Mouse (Mus musculus): ENCODE data around the gene Mansc4. TPM values are rescaled to one million over a fixed set of nuclear protein-coding genes. Genes with fewer than 3 reads are reported as not detected.

Mansc4 gene
- polyA plus RNA-seq, 1 experiment from 2014 or later, result 8.2 TPM

DNA sequence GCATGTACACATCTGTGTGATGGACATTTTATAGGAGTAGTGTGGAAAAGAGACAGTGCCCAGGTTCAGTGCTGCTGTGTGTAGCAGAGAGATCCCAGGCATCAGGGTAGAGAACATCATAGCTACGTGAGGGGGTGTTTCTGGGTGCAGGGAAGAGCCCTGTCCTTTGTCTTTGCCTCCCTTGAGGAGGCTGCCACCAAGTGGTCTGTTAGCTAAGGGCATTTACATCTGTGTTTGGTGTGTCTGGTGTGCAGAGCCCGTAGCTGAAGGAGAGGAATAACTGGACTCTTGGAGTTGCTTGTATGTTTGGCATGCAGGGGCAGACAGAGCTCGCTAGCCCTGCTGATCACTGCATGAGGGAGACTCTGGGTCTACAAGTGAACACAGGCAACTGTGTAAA is 15.5 kb upstream of the Mansc4 start:
- ATAC-seq (ENCODE audit: low read depth), result no peak
- no peaks in the 10 kb centered on the region for H3K9me3 ChIP-seq (ENCODE audit: control insufficient read depth, low read length)
- H3K4me3 ChIP-seq (ENCODE audit: low read length), result no peak overlapping the region
- H3K9ac ChIP-seq (ENCODE audit: low read length), result no peak overlapping the region
- H3K36me3 ChIP-seq (ENCODE audit: control insufficient read depth, insufficient read depth, low read length), result peaks cover 4% of the 10 kb centered on the region; the same call in 1 of the 2 replicates
- WGBS, result 82% methylated on average over 3 of the region's 3 CpGs
- no peak overlapping the region for H3K27ac ChIP-seq (ENCODE audit: low read length)
- H3K27me3 ChIP-seq (ENCODE audit: control insufficient read depth, insufficient read depth, low read depth, low read length), result no peaks in the 10 kb centered on the region
- H3K4me1 ChIP-seq (replicated peaks; ENCODE audit: control insufficient read depth, insufficient read depth, low read length), result no peaks in the 10 kb centered on the region
- H3K4me2 ChIP-seq (ENCODE audit: low read depth, low read length), result no peak overlapping the region

DNA sequence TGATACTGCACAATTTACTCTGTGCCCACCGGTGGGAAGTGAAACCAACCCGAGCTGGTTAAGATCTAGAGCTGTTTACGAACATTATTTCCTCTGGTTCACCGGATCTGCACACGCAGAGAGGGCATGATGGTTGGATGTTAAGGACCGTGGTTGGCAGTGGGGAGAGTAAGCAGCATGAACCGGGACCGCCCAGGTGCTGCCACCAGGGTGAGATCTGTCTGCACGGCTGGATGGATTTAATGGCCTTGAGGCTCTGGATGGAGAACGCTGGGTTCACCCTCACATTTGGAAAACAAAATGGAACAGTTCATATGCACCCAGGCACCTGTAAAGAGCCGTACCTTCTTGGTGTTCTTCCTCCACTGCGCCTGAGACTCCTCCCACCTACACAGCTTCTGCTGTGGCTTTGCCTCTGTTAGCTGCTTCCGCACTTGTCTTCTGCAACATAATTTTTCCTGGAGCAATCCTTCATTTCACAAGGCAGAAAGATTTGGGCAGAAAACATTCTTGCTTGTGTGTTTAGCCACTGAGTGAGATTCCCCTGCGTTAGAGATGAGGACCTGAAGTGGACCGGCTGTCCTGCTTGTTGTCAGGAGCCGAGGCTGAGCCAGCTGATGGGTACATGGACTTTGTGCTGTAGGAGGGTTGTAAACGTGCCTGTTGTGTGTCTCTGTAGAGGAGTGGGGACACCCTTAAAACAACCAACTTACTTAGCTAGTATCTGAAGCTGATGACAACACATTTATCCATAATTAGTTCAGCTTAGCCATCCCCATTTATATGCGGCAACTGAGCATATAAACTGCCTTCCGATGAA is 12.8 kb upstream of the Mansc4 start:
- H3K27me3 ChIP-seq (ENCODE audit: control insufficient read depth, insufficient read depth, low read depth, low read length), result no peaks in the 10 kb centered on the region
- 66% methylated on average over 19 of the region's 19 CpGs for whole genome bisulfite sequencing
- H3K27ac ChIP-seq (ENCODE audit: low read length), result no peak overlapping the region
- no peak overlapping the region for H3K4me3 ChIP-seq (ENCODE audit: low read length)
- H3K9me3 ChIP-seq (ENCODE audit: control insufficient read depth, low read length), result no peaks in the 10 kb centered on the region
- no peak overlapping the region for H3K9ac ChIP-seq (ENCODE audit: low read length)
- H3K4me2 ChIP-seq (ENCODE audit: low read depth, low read length), result no peak overlapping the region
- 0 out of 2 replicates have a peak, but pooled peaks cover under 1% of the 10 kb centered on the region for H3K4me1 ChIP-seq (replicated peaks; ENCODE audit: control insufficient read depth, insufficient read depth, low read length)
- ATAC-seq (ENCODE audit: low read depth), result no peak
- peaks cover 9% of the 10 kb centered on the region; the same call in 1 of the 2 replicates for H3K36me3 ChIP-seq (ENCODE audit: control insufficient read depth, insufficient read depth, low read length)

DNA sequence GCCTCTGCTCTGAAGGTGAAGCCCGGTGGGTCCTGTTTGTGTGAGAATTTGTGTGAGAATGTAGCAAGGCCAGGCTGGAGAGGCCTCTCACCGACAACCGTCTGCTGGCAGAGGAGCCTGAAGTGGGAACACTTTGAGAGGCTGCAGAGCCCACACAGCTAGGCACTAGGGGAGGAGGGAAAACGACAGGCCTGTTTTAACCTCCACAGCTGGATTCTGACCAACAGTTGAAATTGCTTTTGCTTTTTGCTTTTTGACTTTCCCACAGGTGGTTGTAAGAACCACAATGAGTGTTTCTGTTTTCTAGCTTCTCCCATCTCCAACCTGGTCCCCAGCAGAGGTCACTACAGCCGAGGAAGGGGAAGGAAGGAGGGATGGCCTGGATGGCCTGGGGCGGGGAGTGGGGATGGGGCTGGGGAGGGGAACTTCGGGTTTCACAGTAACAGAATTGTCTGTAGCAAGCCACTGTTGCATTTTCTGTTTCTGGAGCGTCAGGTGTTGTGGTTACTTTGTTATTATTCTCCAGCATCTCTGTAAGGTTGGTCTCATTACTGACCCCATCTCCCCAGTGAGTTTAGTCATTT is 10.6 kb upstream of the Mansc4 start:
- Histone ChIP-seq H3K4me2 (ENCODE audit: low read depth, low read length) (no peak overlapping the region), H3K36me3 (ENCODE audit: control insufficient read depth, insufficient read depth, low read length) (peaks cover 9% of the 10 kb centered on the region; the same call in 1 of the 2 replicates), H3K27ac (ENCODE audit: low read length) (no peak overlapping the region), H3K4me1 (replicated peaks; ENCODE audit: control insufficient read depth, insufficient read depth, low read length) (peaks cover 12% of the 10 kb centered on the region), H3K9ac (ENCODE audit: low read length) (no peak overlapping the region), H3K4me3 (ENCODE audit: low read length) (no peak overlapping the region), H3K27me3 (ENCODE audit: control insufficient read depth, insufficient read depth, low read depth, low read length) (no peaks in the 10 kb centered on the region), H3K9me3 (ENCODE audit: control insufficient read depth, low read length) (no peaks in the 10 kb centered on the region)
- ATAC-seq (ENCODE audit: low read depth), result no peak
- 50% methylated on average over 8 of the region's 8 CpGs for WGBS

DNA sequence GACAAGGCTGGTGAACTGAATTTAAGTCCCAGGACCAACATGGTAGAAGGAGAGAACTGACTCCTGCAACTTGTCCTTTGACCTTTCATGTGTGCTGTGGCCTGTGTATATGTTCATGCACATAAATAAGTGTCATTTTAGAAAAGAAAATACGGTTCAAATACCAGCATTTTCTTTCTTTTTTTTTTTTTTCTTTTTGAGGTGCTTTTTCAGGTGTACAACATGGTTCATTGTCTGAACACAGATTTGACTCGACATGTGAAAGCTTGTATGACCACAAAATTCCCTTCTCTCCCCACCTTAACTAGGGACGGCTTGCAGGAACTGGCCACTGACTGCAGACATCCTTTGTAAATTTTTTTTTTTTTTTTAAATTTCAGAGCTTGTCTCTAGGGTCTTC is 10.1 kb upstream of the Mansc4 start:
- no peak overlapping the region for H3K9ac ChIP-seq (ENCODE audit: low read length)
- H3K36me3 ChIP-seq (ENCODE audit: control insufficient read depth, insufficient read depth, low read length), result peaks cover 8% of the 10 kb centered on the region; the same call in 1 of the 2 replicates
- H3K4me1 ChIP-seq (replicated peaks; ENCODE audit: control insufficient read depth, insufficient read depth, low read length), result peaks cover 15% of the 10 kb centered on the region
- H3K27ac ChIP-seq (ENCODE audit: low read length), result no peak overlapping the region
- H3K27me3 ChIP-seq (ENCODE audit: control insufficient read depth, insufficient read depth, low read depth, low read length), result no peaks in the 10 kb centered on the region
- H3K4me2 ChIP-seq (ENCODE audit: low read depth, low read length), result no peak overlapping the region
- H3K4me3 ChIP-seq (ENCODE audit: low read length), result no peak overlapping the region
- no peak for ATAC-seq (ENCODE audit: low read depth)
- H3K9me3 ChIP-seq (ENCODE audit: control insufficient read depth, low read length), result no peaks in the 10 kb centered on the region
- 69% methylated on average over 3 of the region's 3 CpGs for WGBS

DNA sequence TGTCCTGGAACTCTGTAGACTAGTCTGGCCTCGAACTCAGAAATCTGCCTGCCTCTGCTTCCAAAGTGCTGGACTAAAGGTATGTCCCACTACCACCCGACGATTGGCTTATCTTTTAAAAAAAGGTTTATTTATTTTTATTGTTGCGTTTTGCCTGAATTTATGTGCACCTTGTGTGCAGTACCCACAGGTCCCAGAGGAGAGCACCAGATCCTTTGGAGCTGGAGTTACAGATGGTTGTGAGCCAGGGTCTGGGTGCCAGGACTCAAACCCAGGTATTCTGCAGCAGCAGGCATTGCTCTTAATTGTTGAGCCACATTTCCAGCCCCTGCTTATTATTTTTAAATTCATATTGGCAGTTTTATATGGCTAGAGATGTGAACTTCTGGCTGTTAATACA is 9.3 kb upstream of the Mansc4 start:
- 90% methylated on average over 4 of the region's 4 CpGs for WGBS
- no peak for ATAC-seq (ENCODE audit: low read depth)
- Histone ChIP-seq H3K4me1 (replicated peaks; ENCODE audit: control insufficient read depth, insufficient read depth, low read length) (peaks cover 15% of the 10 kb centered on the region), H3K36me3 (ENCODE audit: control insufficient read depth, insufficient read depth, low read length) (peaks cover 8% of the 10 kb centered on the region; the same call in 1 of the 2 replicates), H3K9me3 (ENCODE audit: control insufficient read depth, low read length) (no peaks in the 10 kb centered on the region), H3K4me3 (ENCODE audit: low read length) (no peak overlapping the region), H3K4me2 (ENCODE audit: low read depth, low read length) (no peak overlapping the region), H3K9ac (ENCODE audit: low read length) (no peak overlapping the region), H3K27me3 (ENCODE audit: control insufficient read depth, insufficient read depth, low read depth, low read length) (no peaks in the 10 kb centered on the region), H3K27ac (ENCODE audit: low read length) (no peak overlapping the region)

DNA sequence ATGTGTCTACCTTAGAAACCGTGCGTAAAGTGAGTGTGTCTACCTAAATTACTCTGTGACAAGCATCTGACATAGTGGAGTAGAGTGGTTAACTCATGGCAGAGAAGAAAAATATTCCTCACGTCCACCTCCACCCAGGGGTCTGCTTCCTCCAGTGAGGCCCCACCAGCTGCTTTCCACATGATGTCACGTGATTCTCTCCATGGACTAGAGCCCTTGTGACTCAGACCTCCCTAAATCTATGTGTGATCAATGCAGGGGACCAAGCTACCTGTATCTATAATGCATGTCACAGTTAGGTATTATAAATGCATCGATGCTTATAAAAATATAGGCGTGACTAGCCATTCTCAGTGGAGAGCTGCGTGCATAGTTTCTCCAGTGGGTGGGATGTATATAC is 7.9 kb upstream of the Mansc4 start:
- ATAC-seq (ENCODE audit: low read depth), result no peak

DNA sequence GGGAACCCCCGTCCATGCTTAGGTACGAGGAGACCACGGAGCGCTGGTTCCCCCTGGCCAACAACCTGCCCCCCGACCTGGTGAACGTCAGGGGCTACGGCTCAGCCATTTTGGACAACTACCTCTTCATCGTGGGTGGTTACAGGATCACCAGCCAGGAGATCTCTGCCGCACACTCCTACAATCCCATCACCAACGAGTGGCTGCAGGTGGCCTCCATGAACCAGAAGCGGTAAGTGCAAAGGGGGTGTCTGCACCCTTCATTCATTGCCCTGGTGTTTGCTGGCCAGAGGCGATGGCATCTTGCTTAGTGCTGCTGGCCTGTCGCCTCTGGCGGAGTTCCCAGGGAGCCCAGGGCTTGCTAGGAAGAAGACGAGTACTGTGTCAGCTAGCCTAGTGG is 5.3 kb upstream of the Mansc4 start:
- H3K4me1 ChIP-seq (replicated peaks; ENCODE audit: control insufficient read depth, insufficient read depth, low read length), result peaks cover 18% of the 10 kb centered on the region
- WGBS, result 2% methylated on average over 15 of the region's 15 CpGs
- H3K9ac ChIP-seq (ENCODE audit: low read length), result peak overlapping the region; percentile 91
- peak overlapping the region; percentile 91 for H3K4me3 ChIP-seq (ENCODE audit: low read length)
- peak overlapping the region; percentile 88 for H3K27ac ChIP-seq (ENCODE audit: low read length)
- H3K9me3 ChIP-seq (ENCODE audit: control insufficient read depth, low read length), result no peaks in the 10 kb centered on the region
- ATAC-seq (ENCODE audit: low read depth), result no peak; the same call in 1 of the 2 replicates
- H3K4me2 ChIP-seq (ENCODE audit: low read depth, low read length), result peak overlapping the region; percentile 74
- no peaks in the 10 kb centered on the region for H3K27me3 ChIP-seq (ENCODE audit: control insufficient read depth, insufficient read depth, low read depth, low read length)
- peaks cover 8% of the 10 kb centered on the region; the same call in 1 of the 2 replicates for H3K36me3 ChIP-seq (ENCODE audit: control insufficient read depth, insufficient read depth, low read length)

More for the DNA sequence above, 7.9 kb upstream of the Mansc4 start:
- no peak overlapping the region for H3K4me2 ChIP-seq (ENCODE audit: low read depth, low read length)
- H3K27me3 ChIP-seq (ENCODE audit: control insufficient read depth, insufficient read depth, low read depth, low read length), result no peaks in the 10 kb centered on the region
- WGBS, result 82% methylated on average over 7 of the region's 7 CpGs
- H3K9me3 ChIP-seq (ENCODE audit: control insufficient read depth, low read length), result no peaks in the 10 kb centered on the region
- peaks cover 8% of the 10 kb centered on the region; the same call in 1 of the 2 replicates for H3K36me3 ChIP-seq (ENCODE audit: control insufficient read depth, insufficient read depth, low read length)
- no peak overlapping the region for H3K27ac ChIP-seq (ENCODE audit: low read length)
- no peak overlapping the region for H3K4me3 ChIP-seq (ENCODE audit: low read length)
- H3K9ac ChIP-seq (ENCODE audit: low read length), result no peak overlapping the region
- H3K4me1 ChIP-seq (replicated peaks; ENCODE audit: control insufficient read depth, insufficient read depth, low read length), result peaks cover 18% of the 10 kb centered on the region

DNA sequence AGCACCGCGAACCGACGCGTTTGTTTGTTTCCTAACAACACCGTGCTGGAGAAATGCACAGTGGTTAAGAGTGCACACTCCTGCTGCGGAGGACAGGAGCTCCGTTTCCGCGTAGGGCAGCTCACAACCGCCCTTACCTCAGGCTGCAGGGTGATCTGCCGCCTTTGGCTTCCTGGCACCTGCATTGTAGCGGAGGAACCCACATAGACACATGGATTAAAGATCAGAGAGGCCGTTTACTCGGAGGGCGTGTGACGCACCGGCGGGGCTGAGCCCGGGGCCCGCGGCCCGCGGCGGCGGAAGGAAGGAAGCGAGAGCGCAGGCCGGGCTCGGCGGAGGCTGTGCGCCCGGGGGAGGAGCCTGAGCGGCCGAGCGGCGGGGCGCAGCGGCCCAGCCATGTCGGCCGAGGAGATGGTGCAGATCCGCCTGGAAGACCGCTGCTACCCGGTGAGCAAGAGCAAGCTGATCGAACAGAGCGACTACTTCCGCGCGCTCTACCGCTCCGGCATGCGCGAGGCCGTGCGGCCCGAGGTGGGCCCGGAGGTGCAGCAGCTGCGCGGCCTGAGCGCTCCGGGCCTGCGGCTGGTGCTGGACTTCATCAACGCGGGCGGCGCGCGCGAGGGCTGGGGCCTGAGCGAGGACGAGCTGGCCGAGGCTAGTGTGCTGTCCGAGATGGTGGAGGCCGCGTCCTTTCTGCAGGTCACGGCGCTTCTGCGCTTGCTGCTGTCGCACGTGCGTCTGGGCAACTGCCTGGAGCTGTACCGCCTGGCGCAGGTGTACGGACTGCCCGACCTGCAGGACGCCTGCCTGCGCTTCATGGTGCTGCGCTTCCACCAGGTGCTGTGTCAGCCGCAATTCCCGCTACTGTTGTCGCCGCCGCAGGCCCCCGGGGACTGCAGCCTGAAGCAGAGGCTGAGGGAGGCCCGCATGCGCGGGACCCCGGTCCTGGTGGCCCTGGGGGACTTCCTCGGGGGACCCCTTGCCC is 4.6 kb upstream of the Mansc4 start, which contains the start of gene Klhl42:
TSS of gene Klhl42 (plus strand) at position 244 of the 985 bp plus-strand sequence.
- Histone ChIP-seq H3K4me1 (replicated peaks; ENCODE audit: control insufficient read depth, insufficient read depth, low read length) (peaks cover 25% of the 10 kb centered on the region), H3K36me3 (ENCODE audit: control insufficient read depth, insufficient read depth, low read length) (peaks cover 8% of the 10 kb centered on the region; the same call in 1 of the 2 replicates), H3K9me3 (ENCODE audit: control insufficient read depth, low read length) (no peaks in the 10 kb centered on the region), H3K4me3 (ENCODE audit: low read length) (peak within 1 kb of the TSS; percentile 91), H3K27ac (ENCODE audit: low read length) (peak within 1 kb of the TSS; percentile 88), H3K9ac (ENCODE audit: low read length) (peak within 1 kb of the TSS; percentile 91), H3K4me2 (ENCODE audit: low read depth, low read length) (peak within 1 kb of the TSS; percentile 74), H3K27me3 (ENCODE audit: control insufficient read depth, insufficient read depth, low read depth, low read length) (no peaks in the 10 kb centered on the region)
- WGBS, result under 1% methylated on average over 99 of the region's 99 CpGs
- ATAC-seq (ENCODE audit: low read depth), result peak; percentile 93

All from lung, embryonic 16.5 days (tissue).